Mouse (Mus musculus) Muller cell, postnatal 12 days (primary cell): ENCODE results near the gene Nup85.

Source experiments
- DNase-seq: peaks from one replicate; pipeline ENCODE4 v3.0.0-alpha.2; 2015; ENCODE audit errors: inconsistent ontology term

The Nup85 gene

GRCm38 (mm10) chr11:115582913-115583606 is 18.8 kb downstream of the Nup85 start:
- no peak for DNase-seq

DNA sequence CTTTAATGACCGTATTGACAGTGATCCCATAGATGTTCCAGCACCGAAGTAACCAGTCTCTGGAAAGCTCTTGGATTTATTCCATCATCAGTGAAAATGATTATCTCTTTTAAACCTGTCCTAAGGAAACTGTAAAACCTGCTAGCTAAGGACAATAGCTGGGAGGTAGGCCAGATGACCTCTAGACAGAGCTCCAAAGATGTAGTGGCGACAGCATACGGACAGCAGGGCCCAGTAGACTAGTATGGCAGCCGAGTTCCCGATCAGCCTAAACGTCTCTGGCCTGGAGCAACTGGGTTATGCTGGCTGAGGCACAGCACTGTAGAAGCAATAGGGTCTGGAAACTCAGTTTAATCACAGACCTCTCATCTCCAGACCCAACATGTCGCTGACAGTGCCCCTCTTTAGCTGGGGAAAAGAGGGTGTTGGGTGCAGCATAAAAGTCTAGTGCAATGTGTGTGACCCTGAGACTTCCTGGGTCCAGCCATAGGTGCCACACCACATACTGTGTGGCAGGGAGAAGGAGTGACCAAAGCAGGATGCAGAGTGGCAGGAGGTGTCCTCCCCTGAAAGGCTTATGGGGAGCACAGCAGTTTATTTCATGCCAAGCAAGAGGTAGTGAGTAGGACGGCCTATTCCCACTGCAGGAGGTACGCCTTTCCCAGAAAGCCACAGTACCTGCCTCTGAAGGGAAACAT is 20.3 kb downstream of the Nup85 start:
- DNase-seq: no peak

- DNase-seq: no peak
Observed at GRCm38 (mm10) chr11:115585573-115586100, 21.4 kb downstream of the Nup85 start.

DNA sequence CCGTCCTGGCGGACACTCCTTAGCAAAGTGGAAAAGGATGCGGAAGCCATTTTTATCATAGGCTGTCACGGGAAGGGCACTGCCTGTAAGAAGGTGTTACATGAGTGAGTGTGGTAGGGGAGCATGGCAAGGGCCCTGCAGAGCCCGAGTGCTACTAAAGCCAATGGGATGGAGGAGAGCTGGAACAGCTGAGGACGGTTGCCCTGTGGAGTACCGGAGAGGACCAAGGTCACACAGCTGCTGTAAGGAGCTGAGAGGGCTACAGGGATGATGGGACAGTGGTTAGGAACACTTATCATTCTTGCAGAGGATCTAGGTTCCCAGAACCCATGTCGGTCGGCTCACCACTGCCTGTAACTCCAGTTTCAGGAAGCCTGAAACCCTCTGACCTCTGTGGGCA is 22.2 kb downstream of the Nup85 start:
- DNase-seq: no peak

GRCm38 (mm10) chr11:115587984-115588383 is 23.8 kb downstream of the Nup85 start:
- no peak for DNase-seq

GRCm38 (mm10) chr11:115590526-115591075 is 26.4 kb downstream of the Nup85 start:
- no peak for DNase-seq

DNA sequence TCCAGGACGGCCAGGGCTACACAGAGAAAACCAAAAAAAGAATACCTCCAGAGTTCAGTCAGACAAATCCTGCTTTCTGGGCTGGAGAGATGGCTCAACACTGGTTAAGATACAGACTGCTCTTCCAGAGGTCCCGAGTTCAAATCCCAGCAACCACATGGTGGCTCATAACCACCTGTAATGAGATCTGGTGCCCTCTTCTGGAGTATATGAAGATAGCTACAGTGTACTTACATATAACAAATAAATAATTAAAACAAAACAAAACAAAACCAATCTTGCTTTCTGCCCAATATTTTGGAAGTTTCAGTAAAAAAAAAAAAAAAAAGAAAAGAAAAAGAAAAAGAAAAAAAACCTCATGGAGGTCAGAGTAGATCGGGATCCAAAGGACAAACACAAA is 31.0 kb downstream of the Nup85 start:
- DNase-seq: no peak

DNA sequence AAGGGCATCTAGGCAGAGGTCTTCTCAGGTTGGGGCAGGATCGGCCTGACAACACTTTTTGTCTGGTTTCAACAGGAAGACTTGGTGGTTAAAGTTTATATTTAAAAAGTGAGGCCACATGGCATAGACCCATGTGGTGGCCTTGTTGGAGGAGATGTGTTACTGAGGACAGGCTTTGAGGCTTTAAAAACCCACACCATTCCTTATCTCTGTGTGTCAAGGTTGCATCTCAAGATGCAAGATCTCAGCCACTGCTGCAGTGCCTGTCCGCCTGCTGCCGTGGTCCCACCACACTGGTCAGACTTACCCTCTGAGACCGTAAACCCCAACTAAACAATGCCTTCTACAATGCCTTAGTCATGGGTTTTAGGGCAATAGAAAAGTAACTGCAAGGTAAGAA is 34.1 kb downstream of the Nup85 start:
- DNase-seq: no peak

GRCm38 (mm10) chr11:115599722-115600121 is 35.5 kb downstream of the Nup85 start:
- DNase-seq: no peak

- no peak for DNase-seq
Observed at GRCm38 (mm10) chr11:115600743-115601142, 36.5 kb downstream of the Nup85 start.

GRCm38 (mm10) chr11:115601174-115601573 is 36.9 kb downstream of the Nup85 start:
- DNase-seq: no peak

DNA sequence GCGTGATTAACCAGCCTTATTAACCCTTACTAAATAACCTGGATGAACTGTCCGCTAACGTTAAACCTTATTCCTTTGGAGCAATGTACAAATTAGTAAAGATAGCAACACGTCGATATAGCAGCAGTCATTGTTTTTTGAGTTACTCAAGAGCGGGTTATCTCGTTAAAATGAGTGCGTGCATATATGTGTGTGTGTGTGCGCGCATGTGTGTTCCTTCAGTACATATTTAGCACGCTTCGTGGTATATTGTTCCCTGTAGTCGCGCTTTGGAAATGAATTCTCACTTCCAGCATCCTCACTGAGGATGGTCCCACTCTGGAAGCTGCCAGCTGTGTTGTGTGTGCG is 38.9 kb downstream of the Nup85 start:
- DNase-seq: no peak

GRCm38 (mm10) chr11:115603476-115604303 is 39.5 kb downstream of the Nup85 start, which contains the start of the genes Mrps7 and Gga3:
Gene Mrps7, plus strand, starts transcription at chr11:115603925.
Gene Gga3, minus strand, starts transcription at chr11:115604051.
- DNase-seq: peak; percentile 96

- DNase-seq: no peak
Observed at GRCm38 (mm10) chr11:115604304-115604696, 40.1 kb downstream of the Nup85 start.

- no peak for DNase-seq
Observed at GRCm38 (mm10) chr11:115606733-115607132, 42.5 kb downstream of the Nup85 start.

- peak; percentile 13 for DNase-seq
Observed at GRCm38 (mm10) chr11:115608421-115609399, 44.5 kb downstream of the Nup85 start.

GRCm38 (mm10) chr11:115609576-115609975 is 45.3 kb downstream of the Nup85 start:
- DNase-seq: no peak

DNA sequence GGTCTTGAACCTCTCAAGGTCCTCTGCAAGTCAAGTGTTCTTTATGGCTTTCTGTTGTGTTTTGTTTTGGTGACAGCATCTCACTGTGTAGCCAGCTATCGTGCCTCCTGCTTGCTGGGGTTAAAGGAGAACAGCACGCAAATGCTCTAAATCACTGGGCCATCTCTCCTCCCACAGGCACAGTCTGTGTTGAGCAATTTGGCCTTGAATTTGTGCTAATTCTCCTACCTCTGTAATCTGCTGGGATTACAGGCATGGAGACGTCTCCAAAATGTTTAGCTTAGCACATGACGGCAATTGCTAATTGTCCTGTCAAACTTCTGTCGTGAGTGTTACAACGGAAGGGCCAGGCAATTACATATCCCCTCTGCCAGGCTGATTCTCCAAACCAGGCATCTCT is 46.9 kb downstream of the Nup85 start:
- no peak for DNase-seq

GRCm38 (mm10) chr11:115612059-115612409 is 47.8 kb downstream of the Nup85 start:
- DNase-seq: peak; percentile 63

GRCm38 (mm10) chr11:115612410-115613137 is 48.3 kb downstream of the Nup85 start, which contains the start of gene Mif4gd:
Gene Mif4gd, minus strand, starts transcription at chr11:115612969.
- DNase-seq: peak; percentile 94
